Mouse (Mus musculus) CD4-positive helper T cell, adult 2 months (primary cell): ENCODE results near the gene Olfr522.

ENCODE experiments used
- DNase-seq: peaks from one replicate; pipeline ENCODE4 v3.0.0-alpha.2; 2012; ENCODE audit warnings: low read depth, missing footprints, low spot score

Gene Olfr522

DNA sequence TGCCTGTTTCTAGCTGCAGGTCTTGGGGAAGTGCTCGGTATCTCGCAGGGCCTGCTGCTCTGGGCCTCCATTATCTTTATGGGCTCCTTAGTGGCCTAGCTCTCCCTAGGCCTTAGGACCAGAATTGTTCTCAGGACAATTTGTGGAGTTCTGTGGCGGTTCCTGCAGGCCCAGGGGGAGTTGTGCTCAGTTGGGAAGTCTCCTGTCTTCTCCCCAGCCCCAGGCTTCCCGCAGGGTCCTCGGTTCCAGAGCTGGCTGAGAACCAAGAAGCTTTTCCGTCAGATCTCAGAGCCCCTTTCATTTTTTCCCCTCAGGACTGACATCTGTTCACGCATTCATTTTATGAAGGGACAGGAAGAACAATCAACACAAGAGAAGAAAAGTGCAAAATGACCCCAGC is at the start of gene Olfr522:
Olfr522 (minus strand) TSS at position 101 of the 400 bp plus-strand sequence.
- no peak for DNase-seq

GRCm38 (mm10) chr7:140213841-140214240 is 49.3 kb upstream of the Olfr522 start:
- DNase-seq, result peak; percentile 84

- DNase-seq, result peak; percentile 73
These were observed 44.1 kb upstream of the Olfr522 start for GRCm38 (mm10) chr7:140208677-140209076.

- peak; percentile 86 for DNase-seq
These were observed 43.6 kb upstream of the Olfr522 start for GRCm38 (mm10) chr7:140208153-140208552.

- DNase-seq, result peak; percentile 63
These were observed 42.3 kb upstream of the Olfr522 start for GRCm38 (mm10) chr7:140206904-140207303.

- DNase-seq, result no peak
These were observed 41.3 kb upstream of the Olfr522 start, which contains the start of gene Olfr524 for GRCm38 (mm10) chr7:140205864-140206263. TSS of gene Olfr524 (minus strand) at chr7:140205964.

- DNase-seq, result no peak
These were observed 36.5 kb upstream of the Olfr522 start for GRCm38 (mm10) chr7:140201090-140201489.

- no peak for DNase-seq
These were observed 31.4 kb upstream of the Olfr522 start for GRCm38 (mm10) chr7:140196002-140196401.

DNA sequence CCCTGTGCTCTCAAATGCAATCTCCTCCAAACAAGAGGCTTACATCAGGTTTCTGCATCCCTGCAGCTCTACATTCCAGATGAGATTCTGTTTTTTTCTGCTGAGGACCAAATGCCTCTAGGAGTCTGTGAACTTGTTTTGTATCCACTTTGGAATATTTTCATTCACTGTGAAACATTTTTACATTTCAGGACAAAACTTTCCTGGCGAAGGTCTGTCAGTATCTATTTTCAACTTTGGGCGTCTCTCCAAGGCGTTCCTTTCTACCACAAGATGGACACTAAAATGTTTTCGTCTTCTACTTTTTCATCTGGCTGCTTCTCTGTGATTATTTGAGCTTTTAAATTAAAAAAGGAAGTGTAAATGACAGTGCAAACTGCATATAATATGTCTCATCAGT is 29.5 kb upstream of the Olfr522 start:
- no peak for DNase-seq

GRCm38 (mm10) chr7:140192851-140193250 is 28.3 kb upstream of the Olfr522 start:
- DNase-seq, result peak; percentile 35

DNA sequence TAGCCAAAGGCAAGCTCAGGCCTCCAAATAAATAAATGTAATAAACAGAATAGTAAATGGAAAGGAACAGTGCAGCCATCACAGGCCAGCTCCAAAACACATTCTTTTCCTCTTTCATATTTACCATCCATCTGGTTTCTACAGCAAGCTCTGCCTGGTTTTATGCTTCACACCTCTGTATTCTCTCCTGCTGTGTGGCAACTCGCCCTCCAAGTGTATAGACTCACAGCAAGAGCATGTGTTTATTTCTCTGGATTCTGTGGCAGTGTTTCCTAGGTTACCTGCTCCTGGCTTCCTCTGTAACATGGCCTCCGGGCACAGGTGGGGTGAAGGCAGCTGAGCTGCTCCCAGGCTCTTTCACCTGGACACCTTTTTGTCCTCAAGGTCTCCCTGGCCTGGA is 27.9 kb upstream of the Olfr522 start:
- peak; percentile 16 for DNase-seq

DNA sequence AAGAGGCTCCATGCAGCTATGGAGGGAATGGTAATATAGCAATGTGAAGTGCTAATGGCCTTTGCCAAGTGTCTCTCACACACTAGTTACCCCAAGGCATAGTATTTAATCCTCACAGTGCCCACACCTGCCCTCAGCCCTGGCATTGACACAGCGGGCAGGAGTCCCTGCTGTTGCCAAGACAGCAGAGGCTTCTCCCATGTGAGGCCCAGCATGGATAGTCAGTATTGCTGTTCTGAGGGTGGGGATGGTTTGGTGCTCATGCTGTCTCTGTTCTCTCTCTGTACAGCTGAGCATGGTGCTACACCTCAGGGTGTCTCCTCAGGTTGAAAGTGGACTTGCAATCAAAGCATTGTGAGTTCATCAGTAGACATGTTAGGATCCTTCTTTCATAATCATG is 25.9 kb upstream of the Olfr522 start:
- no peak for DNase-seq

- peak; percentile 63 for DNase-seq
These were observed 24.1 kb upstream of the Olfr522 start for GRCm38 (mm10) chr7:140188391-140189328.

- no peak for DNase-seq
These were observed 23.3 kb upstream of the Olfr522 start for GRCm38 (mm10) chr7:140187721-140188390.

DNA sequence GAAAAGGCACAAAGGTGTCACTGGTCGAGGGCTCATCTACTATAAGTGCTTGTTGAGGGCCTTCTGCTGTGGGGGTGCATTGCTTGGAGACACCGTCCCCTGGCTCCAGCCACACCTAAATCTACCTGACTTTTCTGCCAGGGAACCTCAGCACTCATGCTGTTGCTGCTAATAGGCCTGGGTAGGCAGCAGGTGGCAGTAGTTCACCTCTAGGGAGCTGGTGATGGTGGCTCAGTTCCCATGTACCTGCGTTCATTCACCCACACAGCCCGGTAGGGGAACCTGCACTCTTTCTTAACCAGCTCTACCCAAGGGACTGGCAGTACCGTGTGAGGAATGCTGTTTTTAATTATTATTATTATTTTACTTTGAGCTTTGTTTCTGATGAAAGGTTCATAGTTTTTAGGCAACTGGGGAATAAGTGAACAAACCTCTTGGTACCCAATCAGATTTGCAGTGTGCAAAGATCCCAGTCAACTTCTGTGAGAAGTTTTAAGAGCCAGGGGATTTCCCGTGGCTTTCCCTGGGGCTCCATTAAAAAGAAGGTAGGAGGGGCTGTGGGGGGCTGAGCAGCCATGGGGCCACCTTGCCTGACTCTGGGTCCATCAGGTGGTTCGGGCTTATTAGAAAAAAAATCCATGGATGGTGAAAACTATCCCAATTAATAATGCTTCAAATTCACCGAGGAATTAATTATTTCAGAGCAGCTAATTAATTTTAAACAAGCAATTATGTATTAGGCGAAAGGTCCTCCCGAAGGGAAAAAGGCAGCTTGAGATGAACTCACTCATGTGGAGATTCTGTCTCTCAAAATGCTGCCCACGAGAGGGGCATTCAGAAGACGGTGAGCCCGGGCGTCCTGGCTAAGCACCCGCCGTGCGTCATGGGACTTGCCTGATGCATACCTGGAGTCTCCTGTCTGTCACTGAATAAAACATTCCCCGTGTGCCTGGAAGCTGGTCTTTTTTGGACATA is 22.4 kb upstream of the Olfr522 start:
- DNase-seq, result peak; percentile 81

DNA sequence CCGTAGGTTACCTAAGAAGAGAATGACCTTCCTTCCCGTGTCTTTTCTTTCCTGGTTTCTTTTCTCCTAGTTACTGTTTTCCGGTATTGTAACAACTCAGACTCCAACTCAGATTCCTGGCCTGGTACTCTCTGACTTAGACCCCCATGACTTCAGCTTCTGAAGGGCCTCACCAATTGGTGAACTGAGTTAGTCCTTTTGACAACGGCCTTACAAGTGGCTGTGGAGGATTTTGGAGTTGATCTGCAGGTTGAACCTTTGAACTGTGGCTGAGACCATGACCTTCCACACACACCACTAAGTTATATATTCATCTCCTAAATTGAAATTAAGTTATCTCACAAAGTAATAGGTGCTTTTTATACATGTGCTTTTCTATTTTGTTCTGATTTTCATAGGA is 19.6 kb upstream of the Olfr522 start:
- DNase-seq, result no peak

- no peak for DNase-seq
These were observed 16.1 kb upstream of the Olfr522 start for GRCm38 (mm10) chr7:140180692-140181091.

- DNase-seq, result no peak
These were observed 14.6 kb upstream of the Olfr522 start for GRCm38 (mm10) chr7:140179176-140179575.

DNA sequence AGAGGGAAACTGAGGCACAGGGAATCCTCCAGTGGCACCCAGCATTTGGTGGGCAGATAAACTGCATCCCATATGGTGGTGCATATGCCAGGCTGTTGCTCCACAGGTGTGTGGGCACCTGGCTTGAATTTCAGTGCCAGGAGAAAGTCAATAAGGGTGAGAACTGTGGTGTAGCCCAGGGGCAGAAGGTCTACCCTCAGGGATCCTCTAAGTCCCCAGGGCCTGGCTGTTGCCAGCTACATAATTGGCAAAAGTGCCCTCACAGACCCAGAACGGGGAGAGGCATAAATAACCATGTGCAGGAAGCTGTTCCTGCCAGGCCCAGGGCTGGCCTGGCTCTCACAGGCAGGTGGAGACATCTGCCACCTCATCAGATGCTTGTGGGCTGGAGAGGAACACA is 8.4 kb upstream of the Olfr522 start, which contains the start of gene Olfr523:
Olfr523 (plus strand) TSS at position 282 of the 400 bp plus-strand sequence.
- DNase-seq, result no peak

GRCm38 (mm10) chr7:140170863-140171262 is 6.3 kb upstream of the Olfr522 start:
- DNase-seq, result no peak

- no peak for DNase-seq
These were observed 4.8 kb upstream of the Olfr522 start for GRCm38 (mm10) chr7:140169386-140169785.
